Mouse (Mus musculus) frontal cortex, postnatal 10 days (tissue): ENCODE results near the gene Engase.
A peak's percentile ranks its signal among the peaks of the same experiment; 100 is the strongest.

Experiments
- DNase-seq, 2 experiments: peaks; one replicate each; pipeline ENCODE4 v3.0.0; 2022; ENCODE audit warnings: low spot score in 2 of 2, mixed read lengths in 1 of 2

Gene Engase

GRCm38 (mm10) chr11:118486881-118487772 is 10.5 kb downstream of the Engase start:
- DNase-seq: no peak

GRCm38 (mm10) chr11:118488191-118488906 is 11.7 kb downstream of the Engase start:
- DNase-seq: no peak

- DNase-seq: no peak
Measured at GRCm38 (mm10) chr11:118488907-118489270, 12.3 kb downstream of the Engase start.

GRCm38 (mm10) chr11:118490566-118491218 is 14.1 kb downstream of the Engase start:
- peak in 1 of 2 experiments; percentile 71 for DNase-seq

- no peak for DNase-seq
Measured at GRCm38 (mm10) chr11:118491230-118491629, 14.6 kb downstream of the Engase start.

- no peak for DNase-seq
Measured at GRCm38 (mm10) chr11:118493458-118493857, 16.8 kb downstream of the Engase start.

- no peak for DNase-seq
Measured at GRCm38 (mm10) chr11:118494001-118494737, 17.5 kb downstream of the Engase start.

- no peak for DNase-seq
Measured at GRCm38 (mm10) chr11:118495065-118495464, 18.4 kb downstream of the Engase start.

GRCm38 (mm10) chr11:118496066-118496689 is 19.5 kb downstream of the Engase start:
- DNase-seq: no peak

- DNase-seq: no peak
Measured at GRCm38 (mm10) chr11:118502990-118503389, 26.4 kb downstream of the Engase start.

GRCm38 (mm10) chr11:118503418-118504179 is 27.0 kb downstream of the Engase start:
- no peak for DNase-seq

GRCm38 (mm10) chr11:118504180-118504454 is 27.5 kb downstream of the Engase start:
- DNase-seq: no peak

- no peak for DNase-seq
Measured at GRCm38 (mm10) chr11:118507095-118507494, 30.5 kb downstream of the Engase start.

GRCm38 (mm10) chr11:118507904-118508303 is 31.3 kb downstream of the Engase start:
- DNase-seq: peak in 1 of 2 experiments; percentile 71

- DNase-seq: no peak
Measured at GRCm38 (mm10) chr11:118508341-118508740, 31.7 kb downstream of the Engase start.

- peak; percentile 50 to 66 for DNase-seq
Measured at GRCm38 (mm10) chr11:118511851-118512250, 35.2 kb downstream of the Engase start.

- DNase-seq: no peak
Measured at GRCm38 (mm10) chr11:118512257-118512910, 35.8 kb downstream of the Engase start.

- DNase-seq: no peak
Measured at GRCm38 (mm10) chr11:118517924-118518323, 41.3 kb downstream of the Engase start.

GRCm38 (mm10) chr11:118518743-118519142 is 42.1 kb downstream of the Engase start:
- no peak for DNase-seq

GRCm38 (mm10) chr11:118520251-118520650 is 43.6 kb downstream of the Engase start:
- DNase-seq: no peak
